Mouse (Mus musculus): Measurements from ENCODE around the gene Cds1. TPM values are rescaled to one million over a fixed set of nuclear protein-coding genes. Genes with fewer than 3 reads are reported as not detected.

Gene Cds1
- total and polyA plus RNA-seq, 2 experiments from 2014 or later = 9.6 to 13.5 TPM

DNA sequence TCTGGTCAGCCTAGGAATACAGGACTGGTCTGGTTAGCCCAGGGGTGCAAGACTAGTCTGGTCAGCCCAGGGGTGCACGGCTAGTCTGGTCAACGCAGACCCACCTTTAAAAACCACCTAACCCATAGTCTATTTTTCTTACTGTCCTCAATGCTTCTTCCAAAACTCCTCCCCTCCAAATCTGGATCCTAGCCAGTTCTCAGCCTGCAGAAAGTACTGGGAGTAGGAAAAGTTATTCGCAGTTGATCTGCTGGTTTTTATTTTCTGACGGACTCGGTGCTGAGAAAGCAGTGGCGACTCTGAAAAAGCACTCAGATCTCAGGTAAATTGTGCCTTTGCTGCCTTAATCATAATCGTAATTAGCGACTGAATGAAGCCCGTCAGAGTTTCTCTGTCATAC, 7.7 kb downstream of the Cds1 start:
- no peaks in the 10 kb centered on the region for H3K36me3 ChIP-seq (ENCODE audit: insufficient read depth)
- no peak for DNase-seq
- ATAC-seq = no peak
- no peak overlapping the region for H3K27ac ChIP-seq (ENCODE audit: low read depth, low read length)
- no peak for TF ChIP-seq CTCF (IDR thresholded peaks at IDR 0.05; ENCODE audit: low read depth)
- H3K9ac ChIP-seq = no peak overlapping the region
- no peaks in the 10 kb centered on the region for H3K9me3 ChIP-seq (ENCODE audit: low read length)
- H3K4me1 ChIP-seq (ENCODE audit: insufficient read depth) = no peaks in the 10 kb centered on the region
- H3K27me3 ChIP-seq (ENCODE audit: insufficient read depth, low read length) = peaks cover 7% of the 10 kb centered on the region
- no peak overlapping the region for H3K4me3 ChIP-seq (ENCODE audit: low read depth, low read length)
- 65% methylated on average over 9 of the region's 9 CpGs for WGBS
- no peak overlapping the region for H3K4me2 ChIP-seq (ENCODE audit: low read depth)

DNA sequence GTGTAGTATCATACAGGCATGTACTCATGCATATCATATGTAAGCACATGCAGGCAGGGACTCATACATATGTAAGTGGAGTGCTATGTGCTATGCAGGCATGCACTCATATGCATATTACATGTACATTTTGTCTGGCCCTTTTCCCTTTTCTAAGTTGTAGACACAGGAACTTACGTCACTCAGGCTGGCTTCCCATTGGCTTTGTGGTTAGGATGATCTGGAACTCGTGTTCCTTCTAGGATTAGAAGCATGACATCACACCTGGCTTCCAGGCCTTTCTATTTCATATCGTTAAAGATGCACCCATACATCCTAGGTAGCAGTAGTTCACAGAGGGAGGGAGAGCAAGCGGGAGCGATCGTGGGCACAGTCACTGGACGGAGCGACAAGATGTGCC, 10.3 kb downstream of the Cds1 start:
- 91% methylated on average over 8 of the region's 8 CpGs for WGBS
- ATAC-seq = no peak
- Histone ChIP-seq H3K9me3 (ENCODE audit: low read length) (no peaks in the 10 kb centered on the region), H3K4me1 (ENCODE audit: insufficient read depth) (no peaks in the 10 kb centered on the region), H3K36me3 (ENCODE audit: insufficient read depth) (no peaks in the 10 kb centered on the region), H3K4me3 (ENCODE audit: low read depth, low read length) (no peak overlapping the region), H3K9ac (no peak overlapping the region), H3K27me3 (ENCODE audit: insufficient read depth, low read length) (no peaks in the 10 kb centered on the region), H3K27ac (ENCODE audit: low read depth, low read length) (no peak overlapping the region), H3K4me2 (ENCODE audit: low read depth) (no peak overlapping the region)
- DNase-seq = no peak
- no peak for TF ChIP-seq CTCF (IDR thresholded peaks at IDR 0.05; ENCODE audit: low read depth)

DNA sequence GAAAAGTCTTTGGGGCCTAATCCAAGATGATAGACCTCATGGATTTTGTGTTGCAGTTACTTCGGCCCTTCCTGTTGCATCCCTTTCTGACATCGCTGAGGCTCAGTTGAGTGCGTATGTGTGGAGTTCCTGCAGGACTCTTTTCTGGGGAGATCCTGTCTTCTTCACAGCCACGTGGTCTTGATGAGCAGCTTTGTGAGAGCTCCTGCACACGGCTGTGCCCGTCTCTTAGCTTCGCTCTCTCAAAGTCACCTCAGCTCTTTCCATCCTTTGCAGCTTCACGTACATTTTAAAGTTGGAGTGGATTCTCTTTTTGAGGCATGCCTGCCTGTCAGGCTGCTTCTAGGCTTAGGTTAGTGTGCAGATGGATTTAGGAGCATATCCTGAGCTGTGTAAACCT, 11.6 kb downstream of the Cds1 start:
- Histone ChIP-seq H3K36me3 (ENCODE audit: insufficient read depth) (no peaks in the 10 kb centered on the region), H3K4me2 (ENCODE audit: low read depth) (no peak overlapping the region), H3K9me3 (ENCODE audit: low read length) (no peaks in the 10 kb centered on the region), H3K27me3 (ENCODE audit: insufficient read depth, low read length) (no peaks in the 10 kb centered on the region), H3K27ac (ENCODE audit: low read depth, low read length) (no peak overlapping the region), H3K4me1 (ENCODE audit: insufficient read depth) (no peaks in the 10 kb centered on the region), H3K4me3 (ENCODE audit: low read depth, low read length) (no peak overlapping the region), H3K9ac (no peak overlapping the region)
- no peak for TF ChIP-seq CTCF (IDR thresholded peaks at IDR 0.05; ENCODE audit: low read depth)
- WGBS = 85% methylated on average over 8 of the region's 8 CpGs
- DNase-seq = no peak
- ATAC-seq = no peak

DNA sequence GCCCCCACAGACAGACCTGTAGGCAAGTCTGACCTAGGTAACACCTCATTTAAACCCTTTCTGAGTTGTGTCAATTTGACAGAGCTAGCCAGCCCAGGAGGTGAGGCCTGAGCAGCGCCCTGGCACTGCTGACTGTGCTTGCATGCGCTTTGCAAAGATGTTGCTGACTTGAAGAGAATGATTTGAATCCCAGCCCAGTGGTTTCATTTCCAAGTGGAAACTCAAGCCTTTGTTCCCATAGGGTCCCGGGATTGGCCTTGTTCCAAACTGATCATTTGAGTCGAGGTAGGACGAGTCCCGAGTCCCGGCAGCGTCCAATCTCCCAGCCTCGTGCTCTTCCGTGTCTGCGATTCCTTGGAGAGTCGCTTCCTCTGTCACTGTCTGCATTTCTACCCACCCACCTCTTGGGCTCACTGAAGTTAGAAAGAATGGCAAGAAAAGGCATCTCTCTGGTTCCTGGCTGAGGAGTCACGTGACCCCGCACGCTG, 14.5 kb downstream of the Cds1 start:
- H3K27me3 ChIP-seq (ENCODE audit: insufficient read depth, low read length) = no peaks in the 10 kb centered on the region
- no peaks in the 10 kb centered on the region for H3K4me1 ChIP-seq (ENCODE audit: insufficient read depth)
- H3K4me3 ChIP-seq (ENCODE audit: low read depth, low read length) = no peak overlapping the region
- no peaks in the 10 kb centered on the region for H3K36me3 ChIP-seq (ENCODE audit: insufficient read depth)
- ATAC-seq = no peak
- no peak for DNase-seq
- no peak for TF ChIP-seq CTCF (IDR thresholded peaks at IDR 0.05; ENCODE audit: low read depth)
- WGBS = 65% methylated on average over 15 of the region's 15 CpGs
- H3K9ac ChIP-seq = no peak overlapping the region
- no peak overlapping the region for H3K27ac ChIP-seq (ENCODE audit: low read depth, low read length)
- no peak overlapping the region for H3K4me2 ChIP-seq (ENCODE audit: low read depth)
- H3K9me3 ChIP-seq (ENCODE audit: low read length) = no peaks in the 10 kb centered on the region

DNA sequence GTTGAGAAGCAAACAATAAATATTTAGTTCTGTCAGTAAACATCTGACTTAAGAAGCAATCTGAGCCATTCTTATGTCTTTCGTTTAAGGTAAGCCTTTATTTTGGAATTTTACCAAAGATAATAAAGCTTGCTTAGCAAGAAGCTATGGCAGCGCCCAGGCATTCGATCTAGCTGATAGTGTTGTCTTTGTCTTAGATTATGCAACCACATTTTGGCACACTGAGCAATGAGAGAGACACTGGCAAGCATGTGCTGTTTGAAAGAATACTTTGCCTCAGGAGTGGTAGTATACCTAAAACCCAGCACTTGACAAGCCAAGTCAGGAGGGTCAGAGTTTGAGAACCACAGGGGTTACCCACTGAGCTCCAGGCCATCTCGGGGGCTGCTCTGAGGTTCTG, 16.0 kb downstream of the Cds1 start:
- Histone ChIP-seq H3K9me3 (ENCODE audit: low read length) (no peaks in the 10 kb centered on the region), H3K27me3 (ENCODE audit: insufficient read depth, low read length) (no peaks in the 10 kb centered on the region), H3K36me3 (ENCODE audit: insufficient read depth) (no peaks in the 10 kb centered on the region), H3K9ac (no peak overlapping the region), H3K4me3 (ENCODE audit: low read depth, low read length) (no peak overlapping the region), H3K27ac (ENCODE audit: low read depth, low read length) (no peak overlapping the region), H3K4me2 (ENCODE audit: low read depth) (no peak overlapping the region), H3K4me1 (ENCODE audit: insufficient read depth) (no peaks in the 10 kb centered on the region)
- no peak for TF ChIP-seq CTCF (IDR thresholded peaks at IDR 0.05; ENCODE audit: low read depth)
- 67% methylated on average over 4 of the region's 4 CpGs for WGBS
- DNase-seq (no peak), ATAC-seq (no peak)

DNA sequence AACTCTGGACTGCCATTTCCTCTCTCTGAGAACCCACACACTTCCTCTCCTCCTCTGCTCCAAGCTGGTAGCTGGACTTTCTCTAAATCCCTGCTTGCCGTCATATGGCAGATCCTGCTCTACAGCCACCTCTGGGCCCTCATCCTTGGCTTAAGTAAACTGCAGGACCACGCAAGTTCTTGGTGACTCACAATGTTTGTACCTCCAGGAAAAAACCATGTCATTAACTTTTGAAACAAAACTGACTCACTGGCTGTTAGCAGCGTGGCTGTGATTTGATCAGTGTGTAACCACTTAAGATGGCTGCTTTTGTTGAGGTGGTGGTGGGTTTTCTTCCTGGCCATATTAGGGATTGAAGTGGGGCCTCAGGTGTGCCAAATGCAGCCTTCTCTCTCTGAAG, 19.4 kb downstream of the Cds1 start:
- Histone ChIP-seq H3K27me3 (ENCODE audit: insufficient read depth, low read length) (no peaks in the 10 kb centered on the region), H3K36me3 (ENCODE audit: insufficient read depth) (no peaks in the 10 kb centered on the region), H3K9ac (no peak overlapping the region), H3K4me2 (ENCODE audit: low read depth) (no peak overlapping the region), H3K27ac (ENCODE audit: low read depth, low read length) (no peak overlapping the region), H3K9me3 (ENCODE audit: low read length) (no peaks in the 10 kb centered on the region), H3K4me1 (ENCODE audit: insufficient read depth) (no peaks in the 10 kb centered on the region), H3K4me3 (ENCODE audit: low read depth, low read length) (no peak overlapping the region)
- TF ChIP-seq CTCF (IDR thresholded peaks at IDR 0.05; ENCODE audit: low read depth) = no peak
- 75% methylated on average over 3 of the region's 3 CpGs for WGBS
- no peak for ATAC-seq
- no peak for DNase-seq

DNA sequence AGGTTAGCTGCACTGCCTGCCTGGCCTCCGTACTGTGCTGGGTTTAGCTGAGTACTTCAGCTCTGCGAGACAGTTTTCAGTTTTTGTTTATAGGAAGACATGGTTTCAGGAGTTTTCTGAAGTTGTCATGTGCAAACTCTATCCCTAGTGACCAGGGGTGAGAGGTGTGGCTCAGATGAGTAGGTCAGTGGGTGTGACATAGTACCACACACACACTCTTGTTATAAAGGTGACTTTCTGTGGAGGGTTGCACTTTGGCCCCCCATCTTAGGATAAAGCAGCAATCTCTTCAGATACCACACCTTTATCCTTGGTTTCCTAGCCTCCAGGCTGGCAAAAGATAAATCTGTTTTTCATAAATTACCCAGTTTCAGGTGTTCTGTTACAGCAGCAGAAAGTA, 19.9 kb downstream of the Cds1 start:
- no peak overlapping the region for H3K27ac ChIP-seq (ENCODE audit: low read depth, low read length)
- H3K4me3 ChIP-seq (ENCODE audit: low read depth, low read length) = no peak overlapping the region
- no peaks in the 10 kb centered on the region for H3K27me3 ChIP-seq (ENCODE audit: insufficient read depth, low read length)
- H3K9me3 ChIP-seq (ENCODE audit: low read length) = no peaks in the 10 kb centered on the region
- no peak for TF ChIP-seq CTCF (IDR thresholded peaks at IDR 0.05; ENCODE audit: low read depth)
- DNase-seq (no peak), ATAC-seq (no peak)
- WGBS = 85% methylated on average over 2 of the region's 2 CpGs
- H3K9ac ChIP-seq = no peak overlapping the region
- H3K4me1 ChIP-seq (ENCODE audit: insufficient read depth) = no peaks in the 10 kb centered on the region
- no peaks in the 10 kb centered on the region for H3K36me3 ChIP-seq (ENCODE audit: insufficient read depth)
- no peak overlapping the region for H3K4me2 ChIP-seq (ENCODE audit: low read depth)
